Mouse (Mus musculus): ENCODE results near the gene Cntn2.

GRCm38 (mm10) chr1:132582998-132583604 is 40.0 kb upstream of the Cntn2 start:
- TF ChIP-seq CTCF (IDR thresholded peaks at IDR 0.05; ENCODE audit: extremely low read depth, insufficient read depth, low read length) (no peak), POLR2A (IDR thresholded peaks at IDR 0.05; ENCODE audit: extremely low read depth, insufficient read depth, low read length) (no peak)
